Mouse (Mus musculus) ES-Bruce4 (cell line): ENCODE results near the gene Msi2.

Source experiments
- CTCF ChIP-seq: IDR thresholded peaks from one replicate; pipeline ENCODE4 v1.8.1; 2011; ENCODE audit warnings: low read depth, low read length
- EP300 ChIP-seq: IDR thresholded peaks from 2 replicates; pipeline ENCODE4 v1.6.1; 2011; ENCODE audit warnings: low read depth, low read length; ENCODE audit not compliant: insufficient read depth
- POLR2A ChIP-seq: IDR thresholded peaks from one replicate; pipeline ENCODE4 v1.8.1; 2011; ENCODE audit warnings: low read length; ENCODE audit not compliant: insufficient read depth

- TF ChIP-seq CTCF (no peak), EP300 (no peak), POLR2A (no peak)
Measured at GRCm38 (mm10) chr11:88506109-88506508, 212.2 kb downstream of the Msi2 start.
